Mouse (Mus musculus) myocyte (in vitro differentiated cells): ENCODE measurements around the gene Med16. TPM values are rescaled to one million over a fixed set of nuclear protein-coding genes. Genes with fewer than 3 reads are reported as not detected.

ENCODE experiments used
- H3K27me3 ChIP-seq: one replicate; pipeline ENCODE4 v1.6.1; 2011; ENCODE audit not compliant: control insufficient read depth, insufficient read depth, insufficient read length
- H3K36me3 ChIP-seq: one replicate; pipeline ENCODE4 v1.6.1; 2011; ENCODE audit not compliant: control insufficient read depth, insufficient read depth
- H3K4me2 ChIP-seq: one replicate; pipeline ENCODE4 v1.6.1; 2011; ENCODE audit warnings: low read depth, control low read depth
- H3K4me3 ChIP-seq: one replicate; pipeline ENCODE4 v1.5.1; 2011; ENCODE audit warnings: mild to moderate bottlenecking, control low read depth, moderate library complexity
- H3K79me2 ChIP-seq: one replicate; pipeline ENCODE4 v1.6.1; 2011; ENCODE audit not compliant: control insufficient read depth, insufficient read depth
- H3ac ChIP-seq: one replicate; pipeline ENCODE4 v1.6.1; 2011; ENCODE audit not compliant: control insufficient read depth, insufficient read length
- CEBPB ChIP-seq: IDR thresholded peaks from 2 replicates; pipeline ENCODE4 v1.6.1; 2011; ENCODE audit warnings: mild to moderate bottlenecking, moderate library complexity; ENCODE audit not compliant: poor library complexity, insufficient read depth, severe bottlenecking
- E2F4 ChIP-seq: IDR thresholded peaks from one replicate; pipeline ENCODE4 v1.6.1; 2011; ENCODE audit warnings: mild to moderate bottlenecking, control low read depth, moderate library complexity; ENCODE audit not compliant: insufficient read depth
- MAX ChIP-seq: IDR thresholded peaks from one replicate; pipeline ENCODE4 v1.6.1; 2011; ENCODE audit warnings: low read depth, mild to moderate bottlenecking, control low read depth
- MYOD1 ChIP-seq, 3 experiments: IDR thresholded peaks; one replicate each; pipeline ENCODE4 v1.6.1; 2011; ENCODE audit warnings: control low read depth in 2 of 3, low read depth in 2 of 3, mild to moderate bottlenecking in 2 of 3, moderate library complexity in 1 of 3; ENCODE audit not compliant: insufficient read length in 2 of 3, control insufficient read depth in 1 of 3
- MYOG ChIP-seq, 3 experiments: IDR thresholded peaks; one replicate each; pipeline ENCODE4 v1.6.1; 2011; ENCODE audit warnings: control low read depth in 2 of 3, low read depth in 2 of 3, mild to moderate bottlenecking in 2 of 3; ENCODE audit not compliant: insufficient read length in 2 of 3, control insufficient read depth in 1 of 3, insufficient read depth in 1 of 3
- POLR2A ChIP-seq: IDR thresholded peaks from one replicate; pipeline ENCODE4 v1.6.1; 2011; ENCODE audit warnings: low read depth, mild to moderate bottlenecking, control low read depth, moderate library complexity; ENCODE audit not compliant: insufficient read length
- POLR2AphosphoS2 ChIP-seq: IDR thresholded peaks from one replicate; pipeline ENCODE4 v1.6.1; 2011; ENCODE audit warnings: low read depth, control low read depth; ENCODE audit not compliant: insufficient read length
- REST ChIP-seq: IDR thresholded peaks from one replicate; pipeline ENCODE4 v1.6.1; 2011; ENCODE audit warnings: mild to moderate bottlenecking, control low read depth, moderate library complexity; ENCODE audit not compliant: insufficient read depth, insufficient read length
- SRF ChIP-seq: IDR thresholded peaks from one replicate; pipeline ENCODE4 v1.6.1; 2011; ENCODE audit warnings: low read depth; ENCODE audit not compliant: control insufficient read depth, insufficient read length
- TCF12 ChIP-seq: IDR thresholded peaks from one replicate; pipeline ENCODE4 v1.6.1; 2011; ENCODE audit warnings: mild to moderate bottlenecking, control low read depth; ENCODE audit not compliant: poor library complexity, insufficient read depth, severe bottlenecking
- TCF3 ChIP-seq: IDR thresholded peaks from one replicate; pipeline ENCODE4 v1.6.1; 2011; ENCODE audit warnings: low read depth, control low read depth; ENCODE audit not compliant: insufficient read length
- USF1 ChIP-seq: IDR thresholded peaks from one replicate; pipeline ENCODE4 v1.6.1; 2011; ENCODE audit warnings: low read depth, mild to moderate bottlenecking, control low read depth, moderate library complexity
- polyA plus RNA-seq: library from polyadenylated mRNA; unstranded; fragments of >200 nt; fragmentation: generic; extraction: Trizol; gene quantifications from one replicate; pipeline ENCODE4 v1.2.1, GENCODE M21; 2012; ENCODE audit warnings: missing spikeins

The Med16 gene
- polyA plus RNA-seq, 1 experiment: 31.4 TPM

DNA sequence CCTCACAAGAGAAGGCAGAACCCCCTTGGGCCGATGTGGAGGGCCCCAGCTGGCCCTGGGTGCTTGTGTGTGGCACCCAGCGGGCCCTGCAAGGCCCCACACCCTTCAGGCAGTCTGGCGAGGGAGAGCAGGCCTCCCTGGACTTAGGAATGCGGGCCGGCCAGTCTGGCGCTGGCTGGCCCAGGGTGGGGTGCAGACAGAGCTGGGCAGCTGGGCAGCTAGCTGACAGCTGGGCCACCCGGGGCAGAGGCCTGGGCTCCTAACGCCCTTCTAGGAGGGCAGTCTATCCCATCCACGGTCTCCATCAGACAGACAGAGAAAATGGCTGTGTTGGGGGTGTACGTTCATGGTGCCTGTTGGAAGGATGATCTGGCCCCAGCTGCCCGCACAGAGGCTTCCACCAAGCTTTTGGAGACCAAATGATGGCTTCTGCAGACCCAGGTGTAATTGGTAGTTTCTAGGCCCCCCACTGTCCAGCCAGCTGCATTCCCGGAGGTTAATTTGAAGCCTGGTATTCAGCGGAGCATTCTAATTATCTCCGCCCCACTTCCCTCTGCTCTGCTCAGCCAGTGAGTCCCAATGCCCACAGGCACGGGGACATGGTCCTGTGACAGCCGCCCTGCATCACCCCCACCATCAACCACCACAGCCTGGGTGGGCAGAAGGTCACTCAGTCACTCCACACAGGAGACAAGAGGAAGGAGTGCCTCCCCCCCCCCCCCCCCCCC is 36.9 kb upstream of the Med16 start:
- no peaks in the 10 kb centered on the region for H3K79me2 ChIP-seq
- TF ChIP-seq TCF12 (peak; percentile 63), TCF3 (peak; percentile 95), MYOG (IDR thresholded peaks at IDR 0.05; ENCODE audit: control insufficient read depth in 1 of 3, insufficient read depth in 1 of 3, insufficient read length in 2 of 3, low read depth in 2 of 3) (peak; percentile 79 to 98 (median 97)), USF1 (no peak), E2F4 (no peak), POLR2AphosphoS2 (no peak), POLR2A (no peak), MAX (no peak), SRF (no peak), MYOD1 (IDR thresholded peaks at IDR 0.05; ENCODE audit: control insufficient read depth in 1 of 3, insufficient read length in 2 of 3, low read depth in 2 of 3) (peak in 2 of 3 experiments; percentile 94 to 97), REST (no peak), CEBPB (no peak)
- no peak overlapping the region for H3K4me2 ChIP-seq
- H3K36me3 ChIP-seq: peaks cover 4% of the 10 kb centered on the region
- H3K27me3 ChIP-seq: no peaks in the 10 kb centered on the region
- no peak overlapping the region for H3ac ChIP-seq
- no peak overlapping the region for H3K4me3 ChIP-seq

DNA sequence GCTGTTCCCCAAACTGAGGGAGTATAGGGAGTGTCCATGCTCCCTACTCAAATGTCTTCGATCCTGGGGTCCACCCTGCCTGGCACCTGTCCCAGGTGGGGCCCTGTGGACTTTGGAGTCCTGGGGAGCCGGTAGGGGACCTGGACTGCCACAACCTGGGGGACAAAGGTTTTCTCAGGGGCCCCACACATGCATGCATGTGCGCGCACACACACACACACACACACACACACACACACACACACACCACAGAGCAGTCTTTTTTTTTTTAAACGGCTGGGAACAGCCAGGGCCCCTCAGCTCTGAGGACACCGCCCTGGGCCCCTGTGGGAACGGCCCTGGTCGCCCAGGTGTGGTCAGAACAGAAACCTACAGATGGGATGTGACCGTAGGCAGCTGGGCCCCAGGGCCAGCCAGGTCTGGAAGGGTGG is 34.8 kb upstream of the Med16 start:
- Histone ChIP-seq H3K4me2 (no peak overlapping the region), H3K79me2 (no peaks in the 10 kb centered on the region), H3K36me3 (no peaks in the 10 kb centered on the region), H3K27me3 (no peaks in the 10 kb centered on the region), H3ac (no peak overlapping the region), H3K4me3 (no peak overlapping the region)
- TF ChIP-seq REST (no peak), TCF3 (no peak), USF1 (no peak), MYOD1 (IDR thresholded peaks at IDR 0.05; ENCODE audit: control insufficient read depth in 1 of 3, insufficient read length in 2 of 3, low read depth in 2 of 3) (no peak), POLR2AphosphoS2 (no peak), MAX (no peak), E2F4 (no peak), CEBPB (no peak), POLR2A (no peak), TCF12 (no peak), SRF (no peak), MYOG (IDR thresholded peaks at IDR 0.05; ENCODE audit: control insufficient read depth in 1 of 3, insufficient read depth in 1 of 3, insufficient read length in 2 of 3, low read depth in 2 of 3) (no peak)

DNA sequence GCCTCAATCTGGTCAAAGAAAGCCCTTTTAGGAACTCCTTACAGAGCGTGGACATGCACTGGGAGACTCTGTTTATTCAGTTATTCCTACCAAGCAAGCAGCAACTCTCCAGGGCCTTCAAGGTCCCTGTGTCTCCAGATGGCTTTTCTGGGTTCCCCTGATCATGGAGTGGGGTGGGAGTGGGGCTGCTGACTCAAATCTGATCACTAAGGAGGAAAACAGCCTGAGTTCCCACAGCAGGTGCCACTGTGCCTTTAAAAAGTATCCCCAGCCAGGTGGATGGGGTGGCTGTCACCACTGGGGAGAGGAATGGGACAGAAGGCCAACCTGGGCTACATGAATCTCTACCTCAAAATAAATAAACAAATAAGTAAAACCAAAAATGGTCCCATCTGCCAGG is 34.3 kb upstream of the Med16 start:
- no peak overlapping the region for H3K4me3 ChIP-seq
- H3K27me3 ChIP-seq: no peaks in the 10 kb centered on the region
- H3K79me2 ChIP-seq: no peaks in the 10 kb centered on the region
- H3K36me3 ChIP-seq: no peaks in the 10 kb centered on the region
- H3K4me2 ChIP-seq: no peak overlapping the region
- no peak overlapping the region for H3ac ChIP-seq
- no peak for TF ChIP-seq CEBPB
- TF ChIP-seq TCF3: no peak
- no peak for TF ChIP-seq TCF12
- no peak for TF ChIP-seq REST
- no peak for TF ChIP-seq POLR2AphosphoS2
- no peak for TF ChIP-seq MYOD1 (IDR thresholded peaks at IDR 0.05; ENCODE audit: control insufficient read depth in 1 of 3, insufficient read length in 2 of 3, low read depth in 2 of 3)
- no peak for TF ChIP-seq USF1
- no peak for TF ChIP-seq POLR2A
- no peak for TF ChIP-seq MYOG (IDR thresholded peaks at IDR 0.05; ENCODE audit: control insufficient read depth in 1 of 3, insufficient read depth in 1 of 3, insufficient read length in 2 of 3, low read depth in 2 of 3)
- no peak for TF ChIP-seq SRF
- no peak for TF ChIP-seq E2F4
- no peak for TF ChIP-seq MAX

DNA sequence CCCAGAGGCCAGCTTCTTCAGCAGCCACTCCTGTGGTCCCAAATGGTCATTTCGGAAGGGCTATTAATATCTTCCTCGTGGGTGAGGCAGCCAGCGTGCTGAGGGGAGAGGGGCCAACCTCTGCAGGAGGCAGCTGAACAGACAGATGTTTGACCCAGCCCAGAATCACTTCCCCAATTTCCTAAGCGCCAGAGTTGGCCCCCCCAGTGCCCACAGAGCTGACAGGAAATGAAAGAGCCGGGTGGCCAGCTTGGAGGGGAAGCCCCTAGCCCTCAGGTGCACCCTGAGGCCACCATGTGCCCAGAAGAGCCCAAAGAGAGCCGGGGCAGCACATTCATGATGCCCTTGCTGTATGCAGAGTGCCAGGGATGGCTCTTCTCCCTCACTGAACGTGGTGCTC is 32.0 kb upstream of the Med16 start:
- Histone ChIP-seq H3K36me3 (no peaks in the 10 kb centered on the region), H3K4me2 (no peak overlapping the region), H3K27me3 (no peaks in the 10 kb centered on the region), H3K79me2 (no peaks in the 10 kb centered on the region), H3ac (no peak overlapping the region), H3K4me3 (no peak overlapping the region)
- TF ChIP-seq TCF12 (no peak), MYOG (IDR thresholded peaks at IDR 0.05; ENCODE audit: control insufficient read depth in 1 of 3, insufficient read depth in 1 of 3, insufficient read length in 2 of 3, low read depth in 2 of 3) (peak in 1 of 3 experiments; percentile 37), USF1 (no peak), MYOD1 (IDR thresholded peaks at IDR 0.05; ENCODE audit: control insufficient read depth in 1 of 3, insufficient read length in 2 of 3, low read depth in 2 of 3) (peak in 1 of 3 experiments; percentile 38), MAX (no peak), POLR2A (no peak), POLR2AphosphoS2 (no peak)
